Mouse (Mus musculus): ENCODE data around the gene Ctdsp2. TPM values are rescaled to one million over a fixed set of nuclear protein-coding genes. Genes with fewer than 3 reads are reported as not detected.

The Ctdsp2 gene
- polyA plus RNA-seq, 1 experiment from 2014 or later, result 64.8 TPM

DNA sequence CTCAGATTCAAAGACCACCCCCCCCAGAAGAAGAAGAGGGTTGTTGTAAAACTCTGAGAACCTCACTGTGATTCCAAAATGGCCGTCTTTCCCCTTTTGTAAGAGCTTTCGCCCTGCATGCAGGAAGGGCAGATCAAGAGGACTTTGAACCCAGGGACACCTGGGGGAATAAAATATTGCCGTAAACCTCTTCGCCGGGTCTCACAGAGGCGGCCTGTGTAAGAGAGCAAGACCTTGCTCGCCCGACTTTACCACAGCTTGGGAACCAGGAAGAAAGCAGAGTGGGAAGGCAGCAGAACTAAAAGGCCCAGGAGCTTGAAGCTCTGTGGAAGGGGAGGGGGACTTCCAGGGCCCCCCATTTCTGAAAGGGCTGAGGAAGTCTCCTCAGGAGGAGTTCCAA lies 43.4 kb upstream of the Ctdsp2 start:
- no peak for DNase-seq (ENCODE audit: low spot score)
- peak overlapping the region; percentile 22; the same call in 1 of the 2 replicates for H3K9ac ChIP-seq (replicated peaks; ENCODE audit: low read length)
- peaks cover 5% of the 10 kb centered on the region for H3K4me1 ChIP-seq (ENCODE audit: control insufficient read depth, insufficient read depth, low read length)
- WGBS, result 80% methylated on average over 8 of the region's 8 CpGs
- H3K27me3 ChIP-seq (ENCODE audit: control insufficient read depth, insufficient read depth, low read length), result no peaks in the 10 kb centered on the region; the same call in 1 of the 2 replicates
- peak overlapping the region; percentile 1; the same call in 1 of the 2 replicates for H3K27ac ChIP-seq (replicated peaks; ENCODE audit: low read depth, low read length)
- no peak for ATAC-seq (replicated peaks; ENCODE audit: insufficient number of reproducible peaks, low FRiP score, low TSS enrichment, low read depth)
- no peak overlapping the region for H3K4me3 ChIP-seq (ENCODE audit: low read depth, low read length)
- H3K36me3 ChIP-seq (replicated peaks; ENCODE audit: control insufficient read depth, insufficient read depth, low read depth, low read length), result no peaks in the 10 kb centered on the region
- H3K4me2 ChIP-seq (ENCODE audit: low read depth, low read length), result 0 out of 2 replicates have a peak overlapping the region, but pooled peaks have one; percentile 2
- H3K9me3 ChIP-seq (replicated peaks; ENCODE audit: control insufficient read depth, low read length), result no peaks in the 10 kb centered on the region; the same call in 1 of the 2 replicates

DNA sequence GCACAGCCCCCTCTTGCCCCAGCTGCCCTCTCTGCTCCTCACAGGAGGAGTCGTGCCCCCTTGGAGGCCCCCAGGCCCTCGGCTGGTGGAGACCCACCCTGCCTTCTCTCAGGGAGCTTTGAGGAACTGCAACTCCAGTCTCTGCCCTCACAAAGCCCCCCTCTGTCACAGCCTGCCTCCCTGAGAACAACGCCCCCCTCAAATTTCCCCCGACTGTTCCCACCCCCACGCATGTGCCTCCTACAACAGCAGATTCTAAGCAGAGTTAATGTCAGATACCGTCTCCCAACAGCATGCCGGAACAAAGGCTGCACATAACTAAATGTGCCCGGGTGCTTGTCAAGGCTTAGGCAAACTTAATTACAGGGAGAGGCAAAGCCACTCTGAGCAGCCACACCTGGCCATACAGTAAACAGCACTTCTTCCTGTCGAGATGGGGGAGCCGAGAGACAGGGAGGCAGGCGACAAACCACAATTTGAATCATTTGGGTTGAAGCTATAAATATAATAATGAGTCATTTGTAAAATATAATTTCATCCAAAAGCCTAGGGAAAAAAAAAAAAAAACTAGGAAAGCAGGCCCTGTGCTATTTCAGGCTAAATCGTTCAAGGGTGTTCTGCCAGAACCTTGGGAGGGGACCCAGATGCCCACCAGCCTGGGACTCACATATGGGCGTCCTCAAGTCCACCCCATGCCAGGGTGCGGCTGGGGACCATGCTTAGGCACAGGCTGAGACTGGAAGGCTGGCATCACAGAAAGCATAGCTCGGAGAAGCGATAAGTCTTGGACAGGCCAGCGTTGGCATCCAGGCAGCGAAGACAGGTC lies 42.7 kb upstream of the Ctdsp2 start:
- Histone ChIP-seq H3K9me3 (replicated peaks; ENCODE audit: control insufficient read depth, low read length) (no peaks in the 10 kb centered on the region; the same call in 1 of the 2 replicates), H3K36me3 (replicated peaks; ENCODE audit: control insufficient read depth, insufficient read depth, low read depth, low read length) (no peaks in the 10 kb centered on the region), H3K4me3 (ENCODE audit: low read depth, low read length) (no peak overlapping the region), H3K27ac (replicated peaks; ENCODE audit: low read depth, low read length) (peak overlapping the region; percentile 1; the same call in 1 of the 2 replicates), H3K4me1 (ENCODE audit: control insufficient read depth, insufficient read depth, low read length) (peaks cover under 1% of the 10 kb centered on the region), H3K4me2 (ENCODE audit: low read depth, low read length) (0 out of 2 replicates have a peak overlapping the region, but pooled peaks have one; percentile 2), H3K9ac (replicated peaks; ENCODE audit: low read length) (peak overlapping the region; percentile 22; the same call in 1 of the 2 replicates), H3K27me3 (ENCODE audit: control insufficient read depth, insufficient read depth, low read length) (no peaks in the 10 kb centered on the region; the same call in 1 of the 2 replicates)
- WGBS, result 50% methylated on average over 18 of the region's 18 CpGs
- DNase-seq (ENCODE audit: low spot score), result peak; percentile 36
- no peak for ATAC-seq (replicated peaks; ENCODE audit: insufficient number of reproducible peaks, low FRiP score, low TSS enrichment, low read depth)

GRCm38 (mm10) chr10:126940949-126941348 lies 37.6 kb upstream of the Ctdsp2 start:
- Histone ChIP-seq H3K27ac (replicated peaks; ENCODE audit: low read depth, low read length) (no peak overlapping the region), H3K9me3 (replicated peaks; ENCODE audit: control insufficient read depth, low read length) (no peaks in the 10 kb centered on the region; the same call in 1 of the 2 replicates), H3K4me3 (ENCODE audit: low read depth, low read length) (no peak overlapping the region), H3K4me2 (ENCODE audit: low read depth, low read length) (no peak overlapping the region), H3K9ac (replicated peaks; ENCODE audit: low read length) (no peak overlapping the region), H3K27me3 (ENCODE audit: control insufficient read depth, insufficient read depth, low read length) (no peaks in the 10 kb centered on the region), H3K36me3 (replicated peaks; ENCODE audit: control insufficient read depth, insufficient read depth, low read depth, low read length) (no peaks in the 10 kb centered on the region), H3K4me1 (ENCODE audit: control insufficient read depth, insufficient read depth, low read length) (no peaks in the 10 kb centered on the region)
- DNase-seq (ENCODE audit: low spot score), result no peak
- ATAC-seq (replicated peaks; ENCODE audit: insufficient number of reproducible peaks, low FRiP score, low TSS enrichment, low read depth), result no peak
- 75% methylated on average over 7 of the region's 7 CpGs for WGBS

DNA sequence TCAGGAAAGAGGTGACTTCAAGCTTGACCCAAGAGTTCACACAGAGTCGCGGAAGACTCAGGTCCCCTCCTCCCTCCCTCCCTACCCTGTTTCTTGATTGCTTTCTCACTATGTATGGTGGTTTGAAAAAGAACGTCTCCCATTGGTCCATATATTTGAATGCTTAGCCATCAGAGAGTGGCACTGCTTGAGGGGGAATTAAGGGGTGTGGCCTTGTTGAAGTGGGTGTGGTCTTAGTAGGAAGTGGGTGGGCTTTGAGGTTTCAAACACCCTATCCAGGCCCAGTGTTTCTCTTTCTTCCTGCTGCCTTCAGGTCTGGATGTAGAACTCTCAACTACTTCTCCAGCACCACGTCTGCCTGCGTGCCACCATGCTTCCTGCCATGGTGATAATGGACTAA lies 33.0 kb upstream of the Ctdsp2 start:
- Histone ChIP-seq H3K9ac (replicated peaks; ENCODE audit: low read length) (no peak overlapping the region), H3K9me3 (replicated peaks; ENCODE audit: control insufficient read depth, low read length) (no peaks in the 10 kb centered on the region), H3K4me2 (ENCODE audit: low read depth, low read length) (no peak overlapping the region), H3K27me3 (ENCODE audit: control insufficient read depth, insufficient read depth, low read length) (no peaks in the 10 kb centered on the region), H3K27ac (replicated peaks; ENCODE audit: low read depth, low read length) (no peak overlapping the region), H3K4me3 (ENCODE audit: low read depth, low read length) (no peak overlapping the region), H3K4me1 (ENCODE audit: control insufficient read depth, insufficient read depth, low read length) (no peaks in the 10 kb centered on the region), H3K36me3 (replicated peaks; ENCODE audit: control insufficient read depth, insufficient read depth, low read depth, low read length) (no peaks in the 10 kb centered on the region)
- no peak for DNase-seq (ENCODE audit: low spot score)
- WGBS, result 85% methylated on average over 5 of the region's 5 CpGs
- no peak for ATAC-seq (replicated peaks; ENCODE audit: insufficient number of reproducible peaks, low FRiP score, low TSS enrichment, low read depth)

DNA sequence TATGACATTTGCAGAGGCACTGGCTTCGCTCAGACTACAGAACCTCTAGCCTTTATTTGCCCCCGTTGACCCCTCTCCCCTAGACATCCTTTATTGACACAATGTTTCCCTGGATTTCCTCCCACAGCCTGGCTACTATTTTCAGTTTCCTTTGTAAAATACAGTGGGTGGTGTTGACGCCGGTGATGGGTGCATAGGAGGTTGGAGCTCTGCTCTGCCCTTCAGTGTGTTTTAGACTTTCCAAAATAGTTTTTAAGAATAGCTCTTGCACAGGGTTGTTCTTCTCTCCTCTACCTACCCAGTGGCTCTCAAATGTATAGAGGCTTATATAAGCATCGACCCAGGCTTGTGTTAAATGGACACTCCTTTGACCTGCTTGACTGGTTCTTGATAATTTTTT lies 28.7 kb upstream of the Ctdsp2 start:
- Histone ChIP-seq H3K9ac (replicated peaks; ENCODE audit: low read length) (no peak overlapping the region), H3K4me2 (ENCODE audit: low read depth, low read length) (no peak overlapping the region), H3K36me3 (replicated peaks; ENCODE audit: control insufficient read depth, insufficient read depth, low read depth, low read length) (no peaks in the 10 kb centered on the region), H3K4me1 (ENCODE audit: control insufficient read depth, insufficient read depth, low read length) (no peaks in the 10 kb centered on the region), H3K4me3 (ENCODE audit: low read depth, low read length) (no peak overlapping the region), H3K27me3 (ENCODE audit: control insufficient read depth, insufficient read depth, low read length) (no peaks in the 10 kb centered on the region), H3K27ac (replicated peaks; ENCODE audit: low read depth, low read length) (no peak overlapping the region), H3K9me3 (replicated peaks; ENCODE audit: control insufficient read depth, low read length) (no peaks in the 10 kb centered on the region)
- DNase-seq (ENCODE audit: low spot score) (no peak), ATAC-seq (replicated peaks; ENCODE audit: insufficient number of reproducible peaks, low FRiP score, low TSS enrichment, low read depth) (no peak)
- 51% methylated on average over 5 of the region's 5 CpGs for WGBS

DNA sequence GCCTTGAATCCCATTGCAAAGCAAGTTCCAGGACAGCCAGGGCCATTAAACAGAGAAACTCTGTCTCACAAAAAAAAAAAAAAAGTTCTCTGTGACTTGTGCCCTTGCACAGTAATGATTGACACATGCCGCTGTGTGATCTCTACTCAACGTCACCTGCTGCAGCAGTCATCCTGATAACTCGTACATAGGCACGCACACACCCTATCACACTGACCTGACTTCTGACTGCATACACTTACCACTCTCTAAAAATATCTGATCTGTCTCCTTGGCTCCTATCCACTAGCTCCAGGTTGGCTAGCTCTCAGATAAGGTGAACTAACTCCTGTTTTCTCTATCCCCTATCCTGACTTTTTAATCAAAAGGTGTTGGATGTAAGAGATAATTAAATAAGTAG lies 27.9 kb upstream of the Ctdsp2 start:
- Histone ChIP-seq H3K4me3 (ENCODE audit: low read depth, low read length) (no peak overlapping the region), H3K4me1 (ENCODE audit: control insufficient read depth, insufficient read depth, low read length) (no peaks in the 10 kb centered on the region), H3K9me3 (replicated peaks; ENCODE audit: control insufficient read depth, low read length) (no peaks in the 10 kb centered on the region), H3K27me3 (ENCODE audit: control insufficient read depth, insufficient read depth, low read length) (no peaks in the 10 kb centered on the region), H3K36me3 (replicated peaks; ENCODE audit: control insufficient read depth, insufficient read depth, low read depth, low read length) (no peaks in the 10 kb centered on the region), H3K27ac (replicated peaks; ENCODE audit: low read depth, low read length) (no peak overlapping the region), H3K4me2 (ENCODE audit: low read depth, low read length) (no peak overlapping the region), H3K9ac (replicated peaks; ENCODE audit: low read length) (no peak overlapping the region)
- WGBS, result 83% methylated on average over 4 of the region's 4 CpGs
- ATAC-seq (replicated peaks; ENCODE audit: insufficient number of reproducible peaks, low FRiP score, low TSS enrichment, low read depth) (no peak), DNase-seq (ENCODE audit: low spot score) (no peak)

DNA sequence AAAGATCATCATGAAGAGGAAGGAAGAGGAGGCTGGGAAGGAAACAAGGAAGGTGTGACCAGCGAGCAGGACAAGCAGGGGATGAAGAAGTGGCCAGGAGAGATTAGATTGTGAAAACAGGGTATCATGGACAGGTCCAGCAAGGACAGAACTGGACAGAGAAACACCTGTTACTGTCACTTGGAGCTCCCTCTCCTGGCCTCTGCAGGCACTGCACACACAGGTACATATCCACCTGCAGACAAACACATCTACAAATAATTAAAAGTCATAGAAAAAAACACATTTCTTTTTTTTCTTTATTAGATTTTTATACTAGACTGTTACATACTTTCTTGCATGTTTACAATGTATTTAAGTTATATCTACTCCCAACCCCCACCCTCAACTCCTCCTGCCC lies 26.1 kb upstream of the Ctdsp2 start:
- peaks cover 3% of the 10 kb centered on the region for H3K4me1 ChIP-seq (ENCODE audit: control insufficient read depth, insufficient read depth, low read length)
- H3K9me3 ChIP-seq (replicated peaks; ENCODE audit: control insufficient read depth, low read length), result no peaks in the 10 kb centered on the region
- no peak overlapping the region for H3K4me3 ChIP-seq (ENCODE audit: low read depth, low read length)
- no peak overlapping the region for H3K27ac ChIP-seq (replicated peaks; ENCODE audit: low read depth, low read length)
- H3K4me2 ChIP-seq (ENCODE audit: low read depth, low read length), result no peak overlapping the region
- WGBS, result 86% methylated on average over 1 of the region's 1 CpGs
- ATAC-seq (replicated peaks; ENCODE audit: insufficient number of reproducible peaks, low FRiP score, low TSS enrichment, low read depth) (no peak), DNase-seq (ENCODE audit: low spot score) (no peak)
- H3K9ac ChIP-seq (replicated peaks; ENCODE audit: low read length), result no peak overlapping the region
- no peaks in the 10 kb centered on the region for H3K36me3 ChIP-seq (replicated peaks; ENCODE audit: control insufficient read depth, insufficient read depth, low read depth, low read length)
- no peaks in the 10 kb centered on the region for H3K27me3 ChIP-seq (ENCODE audit: control insufficient read depth, insufficient read depth, low read length)

DNA sequence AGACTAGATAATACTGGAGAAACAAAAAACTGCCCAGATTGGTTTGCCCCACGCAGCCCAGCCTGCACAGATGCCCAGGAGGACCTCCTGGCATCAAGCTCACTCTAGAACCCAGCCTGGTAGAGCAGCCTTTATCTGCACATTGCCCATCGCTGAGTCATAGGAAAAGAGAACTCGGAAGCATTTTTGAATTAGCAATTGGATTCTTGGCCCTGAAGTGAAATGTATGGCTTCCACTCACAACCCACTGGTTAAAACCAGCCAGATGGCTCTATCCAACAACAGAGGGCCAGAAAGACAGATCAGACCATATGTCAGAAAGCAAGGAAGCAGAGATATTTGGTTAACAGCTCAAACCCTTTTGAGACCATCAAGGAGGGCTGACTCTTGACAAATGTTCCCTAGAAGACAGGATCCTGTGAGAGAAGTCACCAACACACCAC lies 25.5 kb upstream of the Ctdsp2 start:
- Histone ChIP-seq H3K4me1 (ENCODE audit: control insufficient read depth, insufficient read depth, low read length) (peaks cover 7% of the 10 kb centered on the region), H3K27ac (replicated peaks; ENCODE audit: low read depth, low read length) (no peak overlapping the region), H3K4me2 (ENCODE audit: low read depth, low read length) (no peak overlapping the region), H3K36me3 (replicated peaks; ENCODE audit: control insufficient read depth, insufficient read depth, low read depth, low read length) (no peaks in the 10 kb centered on the region), H3K4me3 (ENCODE audit: low read depth, low read length) (no peak overlapping the region), H3K27me3 (ENCODE audit: control insufficient read depth, insufficient read depth, low read length) (no peaks in the 10 kb centered on the region), H3K9ac (replicated peaks; ENCODE audit: low read length) (no peak overlapping the region), H3K9me3 (replicated peaks; ENCODE audit: control insufficient read depth, low read length) (no peaks in the 10 kb centered on the region)
- WGBS, result 89% methylated on average over 3 of the region's 3 CpGs
- no peak for DNase-seq (ENCODE audit: low spot score)
- ATAC-seq (replicated peaks; ENCODE audit: insufficient number of reproducible peaks, low FRiP score, low TSS enrichment, low read depth), result no peak
